Mouse (Mus musculus): Measurements from ENCODE around the gene Sp7. TPM values are rescaled to one million over a fixed set of nuclear protein-coding genes. Genes with fewer than 3 reads are reported as not detected.

The Sp7 gene
- 0.15 and 0.22 TPM in 2 replicates for polyA plus RNA-seq (2015; fragmentation: Nextera tagmentation; extraction: Ambion mirVana)

GRCm38 (mm10) chr15:102366733-102367344 lies at the start of gene Sp7:
TSS of gene Sp7 (minus strand) at chr15:102367182.
- H3K27me3 ChIP-seq, result peaks cover 45% of the 10 kb centered on the region
- WGBS, result 8% methylated on average over 15 of the region's 15 CpGs
- no peak within 1 kb of the TSS for H3K27ac ChIP-seq
- no peak within 1 kb of the TSS; the same call in 1 of the 2 replicates for H3K9ac ChIP-seq
- ATAC-seq (replicated peaks; ENCODE audit: insufficient number of reproducible peaks, insufficient read depth, low FRiP score, low read depth), result no peak
- H3K9me3 ChIP-seq (replicated peaks), result no peaks in the 10 kb centered on the region
- H3K4me1 ChIP-seq (replicated peaks), result peaks cover 31% of the 10 kb centered on the region
- peak within 1 kb of the TSS; percentile 58 for H3K4me2 ChIP-seq
- peak within 1 kb of the TSS; percentile 29 for H3K4me3 ChIP-seq
- no peaks in the 10 kb centered on the region for H3K36me3 ChIP-seq

- ATAC-seq (replicated peaks; ENCODE audit: insufficient number of reproducible peaks, insufficient read depth, low FRiP score, low read depth), result no peak
Observed at GRCm38 (mm10) chr15:102413687-102414086, 46.7 kb upstream of the Sp7 start.

GRCm38 (mm10) chr15:102411077-102411476 lies 44.1 kb upstream of the Sp7 start:
- Histone ChIP-seq H3K27ac (no peak overlapping the region), H3K4me1 (replicated peaks) (peaks cover 35% of the 10 kb centered on the region)
- 83% methylated on average over 1 of the region's 1 CpGs for WGBS

More at GRCm38 (mm10) chr15:102413687-102414086, 46.7 kb upstream of the Sp7 start:
- H3K4me3 ChIP-seq, result no peak overlapping the region
- peaks cover 38% of the 10 kb centered on the region for H3K36me3 ChIP-seq
- H3K4me1 ChIP-seq (replicated peaks), result peaks cover 19% of the 10 kb centered on the region
- no peak overlapping the region for H3K9ac ChIP-seq
- no peak overlapping the region for H3K4me2 ChIP-seq
- H3K9me3 ChIP-seq (replicated peaks), result no peaks in the 10 kb centered on the region
- H3K27ac ChIP-seq, result no peak overlapping the region
- no peaks in the 10 kb centered on the region for H3K27me3 ChIP-seq

GRCm38 (mm10) chr15:102409286-102409685 lies 42.3 kb upstream of the Sp7 start:
- Histone ChIP-seq H3K4me2 (0 out of 2 replicates have a peak overlapping the region, but pooled peaks have one; percentile 16), H3K27me3 (no peaks in the 10 kb centered on the region), H3K4me3 (0 out of 2 replicates have a peak overlapping the region, but pooled peaks have one; percentile 3), H3K4me1 (replicated peaks) (peaks cover 41% of the 10 kb centered on the region), H3K9ac (no peak overlapping the region), H3K9me3 (replicated peaks) (no peaks in the 10 kb centered on the region), H3K27ac (no peak overlapping the region), H3K36me3 (peaks cover 43% of the 10 kb centered on the region)
- WGBS, result 92% methylated on average over 3 of the region's 3 CpGs
- no peak for ATAC-seq (replicated peaks; ENCODE audit: insufficient number of reproducible peaks, insufficient read depth, low FRiP score, low read depth)

More at GRCm38 (mm10) chr15:102411077-102411476, 44.1 kb upstream of the Sp7 start:
- H3K4me3 ChIP-seq, result no peak overlapping the region
- no peak overlapping the region for H3K9ac ChIP-seq
- no peaks in the 10 kb centered on the region for H3K27me3 ChIP-seq
- H3K36me3 ChIP-seq, result peaks cover 47% of the 10 kb centered on the region
- H3K9me3 ChIP-seq (replicated peaks), result no peaks in the 10 kb centered on the region
- peak overlapping the region; percentile 16; the same call in 1 of the 2 replicates for H3K4me2 ChIP-seq
- ATAC-seq (replicated peaks; ENCODE audit: insufficient number of reproducible peaks, insufficient read depth, low FRiP score, low read depth), result no peak

- Histone ChIP-seq H3K9ac (no peak overlapping the region), H3K4me2 (no peak overlapping the region), H3K36me3 (peaks cover 43% of the 10 kb centered on the region), H3K9me3 (replicated peaks) (no peaks in the 10 kb centered on the region), H3K4me3 (0 out of 2 replicates have a peak overlapping the region, but pooled peaks have one; percentile 3), H3K4me1 (replicated peaks) (peaks cover 41% of the 10 kb centered on the region), H3K27me3 (no peaks in the 10 kb centered on the region), H3K27ac (no peak overlapping the region)
- WGBS, result 60% methylated on average over 2 of the region's 2 CpGs
- ATAC-seq (replicated peaks; ENCODE audit: insufficient number of reproducible peaks, insufficient read depth, low FRiP score, low read depth), result no peak
Observed at GRCm38 (mm10) chr15:102408558-102409130, 41.7 kb upstream of the Sp7 start.

- Histone ChIP-seq H3K27me3 (no peaks in the 10 kb centered on the region), H3K9ac (no peak overlapping the region), H3K4me3 (no peak overlapping the region), H3K4me1 (replicated peaks) (peaks cover 41% of the 10 kb centered on the region), H3K9me3 (replicated peaks) (no peaks in the 10 kb centered on the region), H3K4me2 (peak overlapping the region; percentile 58; the same call in 1 of the 2 replicates), H3K36me3 (peaks cover 40% of the 10 kb centered on the region), H3K27ac (no peak overlapping the region)
- ATAC-seq (replicated peaks; ENCODE audit: insufficient number of reproducible peaks, insufficient read depth, low FRiP score, low read depth), result no peak
- WGBS, result 92% methylated on average over 10 of the region's 10 CpGs
Observed at GRCm38 (mm10) chr15:102407681-102408557, 40.9 kb upstream of the Sp7 start.

GRCm38 (mm10) chr15:102406912-102407580 lies 40.1 kb upstream of the Sp7 start:
- no peak for ATAC-seq (replicated peaks; ENCODE audit: insufficient number of reproducible peaks, insufficient read depth, low FRiP score, low read depth)
- Histone ChIP-seq H3K27ac (peak overlapping the region; percentile 100), H3K27me3 (no peaks in the 10 kb centered on the region), H3K9me3 (replicated peaks) (no peaks in the 10 kb centered on the region), H3K4me2 (peak overlapping the region; percentile 58), H3K4me3 (peak overlapping the region; percentile 79), H3K4me1 (replicated peaks) (peaks cover 41% of the 10 kb centered on the region), H3K36me3 (peaks cover 32% of the 10 kb centered on the region), H3K9ac (peak overlapping the region; percentile 90)
- WGBS, result 5% methylated on average over 3 of the region's 3 CpGs

GRCm38 (mm10) chr15:102406196-102406911 lies 39.4 kb upstream of the Sp7 start:
- peak overlapping the region; percentile 90 for H3K9ac ChIP-seq
- peak overlapping the region; percentile 100 for H3K27ac ChIP-seq
- H3K4me3 ChIP-seq, result peak overlapping the region; percentile 79
- no peaks in the 10 kb centered on the region for H3K9me3 ChIP-seq (replicated peaks)
- peak overlapping the region; percentile 58 for H3K4me2 ChIP-seq
- H3K36me3 ChIP-seq, result peaks cover 32% of the 10 kb centered on the region
- H3K27me3 ChIP-seq, result no peaks in the 10 kb centered on the region
- WGBS, result under 1% methylated on average over 48 of the region's 69 CpGs
- H3K4me1 ChIP-seq (replicated peaks), result peaks cover 41% of the 10 kb centered on the region
- peak; percentile 90 for ATAC-seq (replicated peaks; ENCODE audit: insufficient number of reproducible peaks, insufficient read depth, low FRiP score, low read depth)

GRCm38 (mm10) chr15:102405489-102406195 lies 38.7 kb upstream of the Sp7 start, which contains the start of gene Sp1:
TSS of gene Sp1 (plus strand) at chr15:102406143.
- Histone ChIP-seq H3K9me3 (replicated peaks) (no peaks in the 10 kb centered on the region), H3K9ac (peak within 1 kb of the TSS; percentile 90), H3K4me3 (peak within 1 kb of the TSS; percentile 79), H3K27me3 (no peaks in the 10 kb centered on the region), H3K36me3 (peaks cover 31% of the 10 kb centered on the region), H3K4me1 (replicated peaks) (peaks cover 40% of the 10 kb centered on the region), H3K27ac (peak within 1 kb of the TSS; percentile 100), H3K4me2 (peak within 1 kb of the TSS; percentile 77)
- WGBS, result under 1% methylated on average over 38 of the region's 38 CpGs
- peak; percentile 94 for ATAC-seq (replicated peaks; ENCODE audit: insufficient number of reproducible peaks, insufficient read depth, low FRiP score, low read depth)
